Mouse (Mus musculus) lung, adult 2 months (tissue): ENCODE data around the gene Kif3b.

Source experiments
- CTCF ChIP-seq: fragments of 200-500 bp; IDR thresholded peaks from 2 replicates; pipeline ENCODE4 v1.5.1; 2011; ENCODE audit warnings: mild to moderate bottlenecking, low read length, control low read depth; ENCODE audit not compliant: insufficient read depth
- POLR2A ChIP-seq: fragments of 200-500 bp; IDR thresholded peaks from 2 replicates; pipeline ENCODE4 v1.6.1; 2011; ENCODE audit warnings: low read depth, mild to moderate bottlenecking, control low read depth, low read length, borderline replicate concordance; ENCODE audit errors: extremely low read depth

DNA sequence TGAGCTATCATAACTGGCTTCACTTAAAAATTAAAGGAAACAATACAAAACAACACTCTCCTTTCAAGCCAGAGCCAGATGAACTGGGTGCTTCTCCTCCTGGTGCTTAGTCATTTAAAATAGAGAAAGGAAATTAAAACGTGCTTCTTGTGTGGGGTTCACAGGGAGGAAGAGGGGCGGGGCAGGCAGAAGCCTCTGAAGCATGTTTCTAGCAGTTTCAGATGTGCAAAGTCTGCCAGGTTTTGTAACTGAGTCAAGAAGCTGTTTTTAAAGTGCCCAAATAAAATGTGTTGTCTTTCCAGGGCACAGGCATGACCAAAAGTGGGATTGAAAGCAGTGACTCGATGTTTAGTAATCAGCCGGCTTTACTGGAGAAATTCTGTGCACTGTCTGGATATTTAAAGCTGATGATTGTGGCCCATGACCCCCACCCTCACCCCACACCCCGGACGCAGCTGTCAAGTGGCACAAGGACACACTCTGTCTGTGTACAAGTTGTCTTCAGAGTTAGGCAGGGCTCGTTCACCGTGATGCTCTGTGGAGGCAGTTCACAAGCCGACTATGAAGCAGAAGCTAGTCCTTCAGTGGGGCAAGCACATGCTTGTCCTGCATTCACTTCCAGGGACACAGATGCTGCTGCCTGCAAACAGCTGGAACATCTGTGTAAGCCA, 34.6 kb downstream of the Kif3b start:
- TF ChIP-seq POLR2A, result no peak
- TF ChIP-seq CTCF, result no peak
